Mouse (Mus musculus): ENCODE measurements around the gene Rho.
A peak's percentile ranks its signal among the peaks of the same experiment; 100 is the strongest.

Rho gene

GRCm38 (mm10) chr6:115931639-115932038 is at the start of gene Rho:
Rho (plus strand) TSS chr6:115931748.
- no peak for DNase-seq (ENCODE audit: low spot score in 2 of 2)

GRCm38 (mm10) chr6:115884018-115884417 is 47.5 kb upstream of the Rho start:
- DNase-seq (ENCODE audit: low spot score in 2 of 2): no peak

- no peak for DNase-seq (ENCODE audit: low spot score in 2 of 2)
Observed at GRCm38 (mm10) chr6:115886894-115887293, 44.7 kb upstream of the Rho start.

GRCm38 (mm10) chr6:115888296-115888695 is 43.3 kb upstream of the Rho start:
- no peak for DNase-seq (ENCODE audit: low spot score in 2 of 2)

- no peak for DNase-seq (ENCODE audit: low spot score in 2 of 2)
Observed at GRCm38 (mm10) chr6:115890601-115891000, 40.9 kb upstream of the Rho start.

GRCm38 (mm10) chr6:115891061-115891460 is 40.5 kb upstream of the Rho start:
- no peak for DNase-seq (ENCODE audit: low spot score in 2 of 2)

GRCm38 (mm10) chr6:115891497-115892061 is 40.0 kb upstream of the Rho start:
- no peak for DNase-seq (ENCODE audit: low spot score in 2 of 2)

GRCm38 (mm10) chr6:115892363-115892762 is 39.2 kb upstream of the Rho start:
- no peak for DNase-seq (ENCODE audit: low spot score in 2 of 2)

GRCm38 (mm10) chr6:115896346-115896745 is 35.2 kb upstream of the Rho start:
- no peak for DNase-seq (ENCODE audit: low spot score in 2 of 2)

GRCm38 (mm10) chr6:115897117-115897516 is 34.4 kb upstream of the Rho start:
- DNase-seq (ENCODE audit: low spot score in 2 of 2): peak in 1 of 2 experiments; percentile 39

- DNase-seq (ENCODE audit: low spot score in 2 of 2): no peak
Observed at GRCm38 (mm10) chr6:115897926-115898520, 33.5 kb upstream of the Rho start.

- peak; percentile 46 to 59 for DNase-seq (ENCODE audit: low spot score in 2 of 2)
Observed at GRCm38 (mm10) chr6:115901062-115901461, 30.5 kb upstream of the Rho start.

- no peak for DNase-seq (ENCODE audit: low spot score in 2 of 2)
Observed at GRCm38 (mm10) chr6:115901489-115901931, 30.0 kb upstream of the Rho start.

GRCm38 (mm10) chr6:115902545-115902944 is 29.0 kb upstream of the Rho start:
- DNase-seq (ENCODE audit: low spot score in 2 of 2): no peak

GRCm38 (mm10) chr6:115905568-115905967 is 26.0 kb upstream of the Rho start:
- no peak for DNase-seq (ENCODE audit: low spot score in 2 of 2)

- no peak for DNase-seq (ENCODE audit: low spot score in 2 of 2)
Observed at GRCm38 (mm10) chr6:115906455-115906854, 25.1 kb upstream of the Rho start.

- DNase-seq (ENCODE audit: low spot score in 2 of 2): no peak
Observed at GRCm38 (mm10) chr6:115906871-115907270, 24.7 kb upstream of the Rho start.

- no peak for DNase-seq (ENCODE audit: low spot score in 2 of 2)
Observed at GRCm38 (mm10) chr6:115908421-115908982, 23.0 kb upstream of the Rho start.

GRCm38 (mm10) chr6:115909052-115909451 is 22.5 kb upstream of the Rho start:
- DNase-seq (ENCODE audit: low spot score in 2 of 2): no peak

GRCm38 (mm10) chr6:115909940-115910339 is 21.6 kb upstream of the Rho start:
- DNase-seq (ENCODE audit: low spot score in 2 of 2): no peak

- DNase-seq (ENCODE audit: low spot score in 2 of 2): no peak
Observed at GRCm38 (mm10) chr6:115911763-115912162, 19.8 kb upstream of the Rho start.

GRCm38 (mm10) chr6:115913482-115913881 is 18.1 kb upstream of the Rho start:
- no peak for DNase-seq (ENCODE audit: low spot score in 2 of 2)

- no peak for DNase-seq (ENCODE audit: low spot score in 2 of 2)
Observed at GRCm38 (mm10) chr6:115914511-115915202, 16.9 kb upstream of the Rho start.
